Mouse (Mus musculus): Measurements from ENCODE around the gene Flcn.

The Flcn gene

GRCm38 (mm10) chr11:59770753-59771152 lies 39.1 kb downstream of the Flcn start:
- no peak for DNase-seq (ENCODE audit: low read depth in 1 of 2, low spot score in 2 of 2)

- no peak for DNase-seq (ENCODE audit: low read depth in 1 of 2, low spot score in 2 of 2)
Observed at GRCm38 (mm10) chr11:59769738-59770137, 40.1 kb downstream of the Flcn start.

- DNase-seq (ENCODE audit: low read depth in 1 of 2, low spot score in 2 of 2), result no peak
Observed at GRCm38 (mm10) chr11:59769307-59769706, 40.5 kb downstream of the Flcn start.

- no peak for DNase-seq (ENCODE audit: low read depth in 1 of 2, low spot score in 2 of 2)
Observed at GRCm38 (mm10) chr11:59760796-59761195, 49.0 kb downstream of the Flcn start.

- DNase-seq (ENCODE audit: low read depth in 1 of 2, low spot score in 2 of 2), result no peak
Observed at GRCm38 (mm10) chr11:59759626-59760025, 50.2 kb downstream of the Flcn start.

GRCm38 (mm10) chr11:59759178-59759577 lies 50.6 kb downstream of the Flcn start:
- DNase-seq (ENCODE audit: low read depth in 1 of 2, low spot score in 2 of 2), result no peak

GRCm38 (mm10) chr11:59758191-59758985 lies 51.4 kb downstream of the Flcn start:
- DNase-seq (ENCODE audit: low read depth in 1 of 2, low spot score in 2 of 2), result no peak

- DNase-seq (ENCODE audit: low read depth in 1 of 2, low spot score in 2 of 2), result no peak
Observed at GRCm38 (mm10) chr11:59756351-59756750, 53.5 kb downstream of the Flcn start.

GRCm38 (mm10) chr11:59754504-59754903 lies 55.3 kb downstream of the Flcn start:
- no peak for DNase-seq (ENCODE audit: low read depth in 1 of 2, low spot score in 2 of 2)

GRCm38 (mm10) chr11:59749050-59749449 lies 60.8 kb downstream of the Flcn start:
- DNase-seq (ENCODE audit: low read depth in 1 of 2, low spot score in 2 of 2), result no peak

GRCm38 (mm10) chr11:59746614-59747013 lies 63.2 kb downstream of the Flcn start:
- DNase-seq (ENCODE audit: low read depth in 1 of 2, low spot score in 2 of 2), result no peak

GRCm38 (mm10) chr11:59745851-59746250 lies 64.0 kb downstream of the Flcn start:
- no peak for DNase-seq (ENCODE audit: low read depth in 1 of 2, low spot score in 2 of 2)

- no peak for DNase-seq (ENCODE audit: low read depth in 1 of 2, low spot score in 2 of 2)
Observed at GRCm38 (mm10) chr11:59744374-59744773, 65.4 kb downstream of the Flcn start.

- DNase-seq (ENCODE audit: low read depth in 1 of 2, low spot score in 2 of 2), result no peak
Observed at GRCm38 (mm10) chr11:59743712-59744111, 66.1 kb downstream of the Flcn start.

GRCm38 (mm10) chr11:59743307-59743706 lies 66.5 kb downstream of the Flcn start:
- DNase-seq (ENCODE audit: low read depth in 1 of 2, low spot score in 2 of 2), result no peak

- no peak for DNase-seq (ENCODE audit: low read depth in 1 of 2, low spot score in 2 of 2)
Observed at GRCm38 (mm10) chr11:59741915-59742314, 67.9 kb downstream of the Flcn start.
